Mouse (Mus musculus) natural killer cell, adult 2 months (primary cell): ENCODE data around the gene Gm7995.
"Not testable (repeated sequence)": the region's sequence is repeated elsewhere in the genome, so short reads cannot be mapped to it uniquely, and the experiment has no call there.

ENCODE experiments used
- DNase-seq, 2 experiments: peaks; one replicate each; pipeline ENCODE4 v3.0.0; 2022; ENCODE audit warnings: low spot score in 2 of 2

The Gm7995 gene

DNA sequence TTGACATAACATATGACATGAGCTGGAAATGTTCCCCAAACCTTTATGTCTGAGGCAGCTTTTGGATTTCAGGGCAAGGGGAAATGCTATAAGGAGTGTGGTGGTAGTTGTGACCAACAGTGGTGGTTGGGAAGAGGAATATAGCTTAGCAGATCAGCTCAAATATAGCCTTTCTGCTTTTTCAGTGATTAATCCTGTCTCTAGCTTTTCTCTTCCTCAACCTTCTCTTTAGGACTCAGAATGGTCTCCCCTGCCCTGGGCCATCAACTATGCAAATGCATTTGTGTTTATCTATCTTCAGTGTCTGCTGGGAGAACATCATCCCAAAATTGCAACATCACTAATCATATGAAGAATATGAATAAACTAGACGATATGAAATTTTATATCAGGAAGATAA, at the start of gene Gm7995:
Gene Gm7995, plus strand, starts transcription at position 301 of the 400 bp plus-strand sequence.
- not testable (repeated sequence) for DNase-seq

DNA sequence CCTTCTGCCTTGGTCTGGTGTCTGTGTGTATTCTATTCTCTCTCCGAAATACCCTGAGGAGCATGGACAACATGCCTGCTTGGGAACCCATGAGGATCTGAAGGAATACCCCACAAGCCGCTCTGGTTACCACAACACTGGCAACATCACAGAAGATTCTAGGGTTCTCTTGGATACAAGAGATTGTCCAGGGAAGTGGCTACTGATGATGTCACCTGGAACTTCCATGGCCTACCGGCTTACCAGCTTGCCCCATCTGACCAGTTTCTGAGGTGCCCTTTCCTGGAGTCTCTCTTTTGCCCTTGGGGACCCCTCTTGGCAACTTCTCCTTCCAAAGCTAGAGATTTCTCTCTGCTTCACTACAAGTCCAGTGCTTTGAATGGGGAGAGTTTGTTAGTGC, 12.8 kb upstream of the Gm7995 start, which contains the start of gene Gm9611:
Gene Gm9611, minus strand, starts transcription at position 101 of the 400 bp plus-strand sequence.
- not testable (repeated sequence) for DNase-seq
